Mouse (Mus musculus) heart, embryonic 14.5 days (tissue): ENCODE measurements around the gene Ulk4. TPM values are rescaled to one million over a fixed set of nuclear protein-coding genes. Genes with fewer than 3 reads are reported as not detected.

Source experiments
- ATAC-seq: fragments of 200-750 bp; cut with Nextera tagmentation; 2 replicates; pipeline ENCODE4 v1.8.0; 2017; ENCODE audit warnings: low read depth, moderate TSS enrichment; ENCODE audit not compliant: insufficient number of reproducible peaks, insufficient read depth, low FRiP score
- H3K27ac ChIP-seq, 2 experiments: fragments of 200-500 bp in 1 of 2; fragments of 300-500 bp in 1 of 2; sonication (generic) in 1 of 2; replicated peaks in 1 of 2; 2 replicates each; pipeline ENCODE4 v1.5.1; 2012 to 2014; ENCODE audit warnings: low read depth in 2 of 2, low read length in 2 of 2, control low read depth in 1 of 2, mild to moderate bottlenecking in 1 of 2, mixed read lengths in 1 of 2; ENCODE audit not compliant: control insufficient read depth in 1 of 2, insufficient read depth in 1 of 2
- H3K27me3 ChIP-seq: fragments of 300-500 bp; sonication (generic); 2 replicates; pipeline ENCODE4 v1.6.1; 2014; ENCODE audit warnings: mild to moderate bottlenecking, low read length, control low read depth; ENCODE audit not compliant: control insufficient read depth, insufficient read depth
- H3K36me3 ChIP-seq: fragments of 300-500 bp; sonication (generic); 2 replicates; pipeline ENCODE4 v1.6.1; 2014; ENCODE audit warnings: mild to moderate bottlenecking, control low read depth, low read length, mixed read lengths; ENCODE audit not compliant: control insufficient read depth, insufficient read depth
- H3K4me1 ChIP-seq, 2 experiments: fragments of 200-500 bp in 1 of 2; fragments of 300-500 bp in 1 of 2; sonication (generic) in 1 of 2; 2 replicates each; pipeline ENCODE4 v1.6.1; 2012 to 2014; ENCODE audit warnings: low read length in 2 of 2, control low read depth in 1 of 2, mixed read lengths in 1 of 2; ENCODE audit not compliant: control insufficient read depth in 2 of 2, insufficient read depth in 2 of 2
- H3K4me2 ChIP-seq: fragments of 300-500 bp; sonication (generic); 2 replicates; pipeline ENCODE4 v1.6.1; 2014; ENCODE audit warnings: mild to moderate bottlenecking, low read length
- H3K4me3 ChIP-seq, 2 experiments: fragments of 200-500 bp in 1 of 2; fragments of 300-500 bp in 1 of 2; sonication (generic) in 1 of 2; 2 replicates each; pipeline ENCODE4 v1.5.1; 2012 to 2014; ENCODE audit warnings: low read length in 2 of 2, mild to moderate bottlenecking in 2 of 2, control low read depth in 1 of 2, low read depth in 1 of 2, moderate library complexity in 1 of 2; ENCODE audit not compliant: control insufficient read depth in 1 of 2, insufficient read depth in 1 of 2
- H3K9ac ChIP-seq: fragments of 300-500 bp; sonication (generic); 2 replicates; pipeline ENCODE4 v1.6.1; 2014; ENCODE audit warnings: mild to moderate bottlenecking, low read length
- H3K9me3 ChIP-seq: fragments of 300-500 bp; sonication (generic); 2 replicates; pipeline ENCODE4 v1.6.1; 2016; ENCODE audit warnings: low read length, control low read depth; ENCODE audit not compliant: control insufficient read depth
- WGBS: fragments of 180-500 bp; shearing (Covaris S2); extraction: QIAGEN DNeasy Blood & Tissue Kit; methylation state at CpG from one replicate; pipeline ENCODE4 v1.1.7; 2014; 5-methylcytosine and 5-hydroxymethylcytosine counted together
- polyA plus RNA-seq: library from polyadenylated mRNA; unstranded; fragments of >200 nt; fragmentation: Nextera tagmentation; extraction: Ambion mirVana; gene quantifications from 2 replicates; pipeline ENCODE4 v1.2.1, GENCODE M21; 2014

The Ulk4 gene
- polyA plus RNA-seq, 1 experiment from 2014 or later = 95.4 TPM

- WGBS = 80% methylated on average over 8 of the region's 8 CpGs
These were observed 152.3 kb downstream of the Ulk4 start for GRCm38 (mm10) chr9:121124705-121125104.

DNA sequence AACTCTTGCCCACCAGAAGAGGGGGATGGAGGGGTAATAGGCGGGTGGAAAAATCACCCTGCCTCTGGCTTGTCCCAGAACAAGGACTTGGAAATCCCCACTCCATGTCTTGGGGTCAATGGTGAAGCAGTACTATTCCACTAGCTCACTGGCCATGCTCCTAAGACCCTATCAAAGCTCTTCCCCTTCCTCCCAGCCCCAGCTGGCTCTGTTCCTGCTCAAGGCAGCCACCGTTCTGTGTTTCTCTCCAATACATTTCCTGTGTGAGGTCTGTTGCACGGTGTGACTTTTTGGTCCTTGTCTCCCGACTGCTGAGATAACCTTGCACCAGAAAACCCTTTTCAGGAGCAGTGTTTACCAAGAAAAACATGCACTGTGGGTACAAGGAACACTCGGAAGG lies 155.0 kb downstream of the Ulk4 start:
- no peak; the same call in 1 of the 2 replicates for ATAC-seq
- Histone ChIP-seq H3K9ac (no peak overlapping the region), H3K27ac (no peak overlapping the region), H3K4me3 (no peak overlapping the region), H3K4me2 (no peak overlapping the region), H3K4me1 (peaks cover 7% of the 10 kb centered on the region in 2 experiments; a peak in 2 of 4 replicates), H3K27me3 (no peaks in the 10 kb centered on the region), H3K9me3 (no peaks in the 10 kb centered on the region), H3K36me3 (no peaks in the 10 kb centered on the region)
- WGBS = 41% methylated on average over 5 of the region's 5 CpGs

More at GRCm38 (mm10) chr9:121124705-121125104, 152.3 kb downstream of the Ulk4 start:
- Histone ChIP-seq H3K9ac (no peak overlapping the region), H3K27ac (no peak overlapping the region), H3K36me3 (no peaks in the 10 kb centered on the region), H3K4me2 (no peak overlapping the region), H3K27me3 (no peaks in the 10 kb centered on the region), H3K4me3 (no peak overlapping the region), H3K9me3 (no peaks in the 10 kb centered on the region), H3K4me1 (peaks cover 7% of the 10 kb centered on the region in 2 experiments; a peak in 2 of 4 replicates)
- ATAC-seq = no peak

DNA sequence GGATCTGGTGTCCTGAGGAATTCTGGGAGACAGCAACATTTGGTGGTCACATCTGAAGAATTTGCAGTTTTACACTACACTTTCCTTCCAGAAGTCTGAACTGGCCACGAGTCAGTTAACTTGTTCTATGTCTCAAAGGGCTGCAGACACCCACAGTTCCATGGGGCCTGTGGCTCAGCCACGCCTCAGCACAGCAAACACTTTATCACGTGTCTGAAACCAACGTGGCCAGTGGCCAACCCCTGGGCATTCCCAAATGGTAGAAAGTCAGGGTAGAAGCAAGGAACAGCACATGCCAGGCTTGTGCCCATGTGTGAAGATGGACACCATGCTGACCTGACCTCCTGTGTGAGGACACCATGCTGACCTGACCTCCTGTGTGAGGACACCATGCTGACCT lies 159.1 kb downstream of the Ulk4 start:
- 71% methylated on average over 4 of the region's 4 CpGs for WGBS
- ATAC-seq = no peak
- Histone ChIP-seq H3K27ac (no peak overlapping the region), H3K9me3 (no peaks in the 10 kb centered on the region), H3K4me2 (no peak overlapping the region), H3K4me1 (peaks cover 7% of the 10 kb centered on the region in 2 experiments; a peak in 2 of 4 replicates), H3K4me3 (no peak overlapping the region), H3K36me3 (no peaks in the 10 kb centered on the region), H3K27me3 (no peaks in the 10 kb centered on the region), H3K9ac (no peak overlapping the region)

GRCm38 (mm10) chr9:121112131-121112530 lies 164.9 kb downstream of the Ulk4 start:
- Histone ChIP-seq H3K4me2 (no peak overlapping the region), H3K27me3 (no peaks in the 10 kb centered on the region), H3K27ac (no peak overlapping the region), H3K9me3 (no peaks in the 10 kb centered on the region), H3K4me1 (no peaks in the 10 kb centered on the region; a peak in 1 of 4 replicates), H3K36me3 (no peaks in the 10 kb centered on the region), H3K4me3 (no peak overlapping the region), H3K9ac (no peak overlapping the region)
- 63% methylated on average over 1 of the region's 1 CpGs for WGBS
- ATAC-seq = no peak

- no peak overlapping the region for H3K4me3 ChIP-seq
- no peaks in the 10 kb centered on the region for H3K36me3 ChIP-seq
- H3K27ac ChIP-seq = no peak overlapping the region
- peaks cover 5% of the 10 kb centered on the region; the same call in 1 of the 2 replicates for H3K27me3 ChIP-seq
- WGBS = 15% methylated on average over 10 of the region's 10 CpGs
- no peaks in the 10 kb centered on the region for H3K9me3 ChIP-seq
- ATAC-seq = no peak
- H3K4me2 ChIP-seq = no peak overlapping the region
- H3K4me1 ChIP-seq = no peaks in the 10 kb centered on the region; a peak in 1 of 4 replicates
- no peak overlapping the region for H3K9ac ChIP-seq
These were observed 168.9 kb downstream of the Ulk4 start for GRCm38 (mm10) chr9:121108110-121108509.

- H3K9me3 ChIP-seq = no peaks in the 10 kb centered on the region
- no peak for ATAC-seq
- no peaks in the 10 kb centered on the region for H3K36me3 ChIP-seq
- no peaks in the 10 kb centered on the region; a peak in 1 of 4 replicates for H3K4me1 ChIP-seq
- no peak overlapping the region for H3K27ac ChIP-seq
- H3K4me2 ChIP-seq = no peak overlapping the region
- H3K27me3 ChIP-seq = peaks cover 5% of the 10 kb centered on the region; the same call in 1 of the 2 replicates
- H3K9ac ChIP-seq = no peak overlapping the region
- H3K4me3 ChIP-seq = no peak overlapping the region
- 57% methylated on average over 5 of the region's 5 CpGs for WGBS
These were observed 169.4 kb downstream of the Ulk4 start for GRCm38 (mm10) chr9:121107643-121108042.

- no peak overlapping the region for H3K4me2 ChIP-seq
- no peak for ATAC-seq
- WGBS = 23% methylated on average over 11 of the region's 11 CpGs
These were observed 169.9 kb downstream of the Ulk4 start for GRCm38 (mm10) chr9:121107101-121107500.

GRCm38 (mm10) chr9:121101516-121101915 lies 175.5 kb downstream of the Ulk4 start:
- Histone ChIP-seq H3K9ac (no peak overlapping the region), H3K27me3 (0 out of 2 replicates have a peak, but pooled peaks cover under 1% of the 10 kb centered on the region), H3K4me3 (no peak overlapping the region), H3K27ac (no peak overlapping the region), H3K36me3 (no peaks in the 10 kb centered on the region), H3K4me1 (no peaks in the 10 kb centered on the region), H3K4me2 (no peak overlapping the region), H3K9me3 (peaks cover 5% of the 10 kb centered on the region; the same call in 1 of the 2 replicates)
- no peak for ATAC-seq
- 84% methylated on average over 10 of the region's 10 CpGs for WGBS

More at GRCm38 (mm10) chr9:121107101-121107500, 169.9 kb downstream of the Ulk4 start:
- no peak overlapping the region for H3K4me3 ChIP-seq
- no peaks in the 10 kb centered on the region; a peak in 1 of 4 replicates for H3K4me1 ChIP-seq
- H3K9ac ChIP-seq = no peak overlapping the region
- H3K27me3 ChIP-seq = peaks cover 5% of the 10 kb centered on the region; the same call in 1 of the 2 replicates
- H3K36me3 ChIP-seq = no peaks in the 10 kb centered on the region
- H3K27ac ChIP-seq = no peak overlapping the region
- H3K9me3 ChIP-seq = no peaks in the 10 kb centered on the region
